Mouse (Mus musculus): ENCODE results near the gene Gm20388.

DNA sequence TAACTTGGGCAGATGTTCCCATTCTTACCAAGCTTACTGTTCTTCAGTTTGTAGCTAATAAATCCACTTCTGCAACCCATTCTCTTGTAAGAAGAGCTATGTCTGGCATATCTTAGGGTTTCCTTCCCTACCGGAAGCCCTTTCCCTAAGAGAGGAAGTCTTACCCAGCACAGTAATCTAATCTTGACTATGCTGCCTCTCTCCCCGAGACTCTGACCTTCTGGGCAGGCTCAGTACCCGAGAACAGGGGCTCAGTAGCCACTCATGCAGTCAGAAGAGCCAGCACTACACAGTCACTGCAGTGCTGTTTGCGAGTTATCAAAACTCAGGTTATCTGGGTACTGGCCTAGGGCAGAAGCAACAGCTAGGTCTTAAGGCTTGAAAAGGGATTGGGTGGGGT, 2987.4 kb downstream of the Gm20388 start:
- no peak for TF ChIP-seq CTCF (IDR thresholded peaks at IDR 0.05; ENCODE audit: borderline replicate concordance, insufficient read depth, low read depth, low read length)
- no peak for TF ChIP-seq POLR2A (IDR thresholded peaks at IDR 0.05; ENCODE audit: borderline replicate concordance, insufficient read depth, low read length)
